Mouse (Mus musculus): ENCODE measurements around the gene Cry1. TPM values are rescaled to one million over a fixed set of nuclear protein-coding genes. Genes with fewer than 3 reads are reported as not detected.

Gene Cry1
- 20.4 and 22.1 TPM in 2 replicates for polyA plus RNA-seq (2014; fragmentation: Nextera tagmentation; extraction: Ambion mirVana)

DNA sequence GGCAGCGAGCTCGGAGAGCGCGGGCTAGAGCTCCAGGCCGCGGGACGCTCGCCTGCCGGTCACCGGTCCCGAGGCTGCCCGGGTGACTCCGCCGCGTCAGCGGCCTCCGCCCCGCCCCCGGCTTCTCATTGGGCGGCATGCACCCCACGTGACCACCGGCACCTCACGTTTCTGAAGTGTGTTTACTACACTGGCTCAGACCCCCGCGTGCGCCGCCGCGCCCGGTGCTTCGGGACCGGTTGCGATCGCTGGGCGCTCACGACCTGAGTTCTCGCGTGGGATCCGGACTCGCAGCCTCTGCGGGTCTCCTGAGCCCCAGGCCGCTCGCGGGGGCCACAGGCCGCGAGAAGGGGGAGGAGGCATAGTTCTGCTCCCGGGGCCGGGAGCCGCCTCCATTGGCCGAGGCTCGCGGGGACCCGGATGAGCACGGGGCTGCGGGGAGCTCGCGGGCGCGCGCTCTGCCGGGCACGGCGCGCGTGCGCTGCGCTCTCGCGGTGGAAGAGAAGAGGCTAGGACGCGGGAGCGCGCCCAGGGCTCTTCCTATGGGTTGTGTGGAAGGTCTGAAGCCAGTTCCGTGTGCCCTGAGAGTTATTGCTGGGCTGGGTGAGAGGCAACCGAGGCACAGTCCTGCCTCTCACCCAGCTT lies at the start of gene Cry1:
Gene Cry1, minus strand, starts transcription at position 101 of the 645 bp plus-strand sequence.
- WGBS: under 1% methylated on average over 75 of the region's 75 CpGs
- ATAC-seq (replicated peaks; ENCODE audit: low FRiP score): peak; percentile 96
- peak within 1 kb of the TSS; percentile 47; the same call in 1 of the 2 replicates for H3K27ac ChIP-seq (ENCODE audit: low read depth, low read length)
- H3K9ac ChIP-seq (ENCODE audit: low read depth, low read length): peak within 1 kb of the TSS; percentile 74
- no peaks in the 10 kb centered on the region for H3K36me3 ChIP-seq (ENCODE audit: control insufficient read depth, insufficient read depth, low read length)
- no peaks in the 10 kb centered on the region for H3K27me3 ChIP-seq (replicated peaks; ENCODE audit: control insufficient read depth, insufficient read depth, low read length)
- peak within 1 kb of the TSS; percentile 96 for H3K4me2 ChIP-seq
- DNase-seq (ENCODE audit: low spot score): peak; percentile 98
- H3K4me3 ChIP-seq (ENCODE audit: low read depth, low read length): peak within 1 kb of the TSS; percentile 74
- no peaks in the 10 kb centered on the region for H3K4me1 ChIP-seq (replicated peaks; ENCODE audit: control insufficient read depth, insufficient read depth, low read length)
- H3K9me3 ChIP-seq (ENCODE audit: control insufficient read depth, low read length): no peaks in the 10 kb centered on the region

- Histone ChIP-seq H3K9ac (ENCODE audit: low read depth, low read length) (no peak overlapping the region), H3K27ac (ENCODE audit: low read depth, low read length) (no peak overlapping the region), H3K4me3 (ENCODE audit: low read depth, low read length) (no peak overlapping the region), H3K4me2 (no peak overlapping the region), H3K36me3 (ENCODE audit: control insufficient read depth, insufficient read depth, low read length) (no peaks in the 10 kb centered on the region), H3K27me3 (replicated peaks; ENCODE audit: control insufficient read depth, insufficient read depth, low read length) (no peaks in the 10 kb centered on the region), H3K4me1 (replicated peaks; ENCODE audit: control insufficient read depth, insufficient read depth, low read length) (no peaks in the 10 kb centered on the region), H3K9me3 (ENCODE audit: control insufficient read depth, low read length) (no peaks in the 10 kb centered on the region)
- WGBS: 87% methylated on average over 6 of the region's 6 CpGs
- DNase-seq (ENCODE audit: low spot score): no peak
- no peak for ATAC-seq (replicated peaks; ENCODE audit: low FRiP score)
Observed at GRCm38 (mm10) chr10:85221771-85222050, 36.8 kb upstream of the Cry1 start.

DNA sequence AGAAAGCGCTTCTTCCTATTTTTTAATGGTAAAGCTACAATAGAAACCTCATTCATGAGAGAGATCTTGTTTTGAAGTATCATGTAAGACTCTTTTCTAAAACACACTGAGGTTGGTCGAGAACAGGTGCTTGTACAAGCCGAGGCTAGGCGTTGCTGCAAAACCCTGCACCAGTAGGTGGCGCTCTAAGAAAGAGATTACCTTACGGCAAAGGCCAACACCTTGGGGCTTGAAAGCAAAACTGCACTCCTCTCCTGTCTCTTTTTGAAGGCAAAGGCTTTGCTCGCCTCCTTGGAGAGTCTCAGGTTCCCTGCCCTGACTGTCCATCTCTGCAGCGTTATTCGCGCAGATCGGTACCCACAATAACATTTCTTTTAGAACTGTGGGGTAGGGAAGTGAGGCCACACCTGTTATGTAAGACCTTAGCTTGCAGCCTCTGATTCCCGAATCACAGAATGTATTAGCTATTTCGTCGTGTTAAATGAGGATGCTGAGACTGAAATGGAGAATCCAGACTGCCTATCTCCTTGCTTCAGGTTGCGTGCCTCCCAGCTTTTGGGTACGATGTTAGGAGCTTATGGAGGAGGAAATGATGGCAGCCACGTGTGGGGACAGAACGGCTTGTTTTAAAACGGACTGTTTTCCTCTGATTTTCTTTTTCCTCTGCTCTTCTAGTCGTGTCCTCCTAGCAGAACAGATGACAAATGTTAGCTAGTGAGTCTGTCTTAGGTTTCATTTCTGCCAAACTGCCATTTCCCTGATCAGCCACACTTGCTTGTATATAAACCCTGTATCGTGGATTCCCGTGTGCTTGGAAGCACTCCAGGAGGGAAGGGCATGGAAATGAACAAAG lies 36.3 kb upstream of the Cry1 start:
- 0 out of 2 replicates have a peak, but pooled peaks have one; percentile 36 for ATAC-seq (replicated peaks; ENCODE audit: low FRiP score)
- 33% methylated on average over 22 of the region's 22 CpGs for WGBS

DNA sequence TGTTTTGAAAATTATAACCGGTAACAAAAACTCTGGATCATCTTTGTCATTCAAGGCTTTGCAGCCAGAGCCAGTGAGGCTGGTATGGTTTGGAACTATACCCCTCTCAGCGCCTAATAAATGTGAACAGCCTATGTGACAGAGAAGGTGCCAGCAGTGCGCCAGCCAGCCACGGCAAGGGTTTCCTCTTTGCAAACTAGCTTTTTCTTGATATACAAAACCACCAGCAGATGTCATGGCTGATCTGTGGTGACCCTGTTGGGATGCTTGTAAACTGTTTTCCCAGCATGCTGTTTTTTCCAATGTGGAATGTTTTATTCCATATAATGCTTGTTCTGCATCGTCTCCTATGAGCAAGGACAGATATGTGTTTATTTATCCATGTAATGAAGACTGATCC lies 30.0 kb upstream of the Cry1 start:
- H3K4me3 ChIP-seq (ENCODE audit: low read depth, low read length): no peak overlapping the region
- no peaks in the 10 kb centered on the region for H3K4me1 ChIP-seq (replicated peaks; ENCODE audit: control insufficient read depth, insufficient read depth, low read length)
- H3K9ac ChIP-seq (ENCODE audit: low read depth, low read length): no peak overlapping the region
- no peak overlapping the region for H3K27ac ChIP-seq (ENCODE audit: low read depth, low read length)
- no peak overlapping the region for H3K4me2 ChIP-seq
- peaks cover 3% of the 10 kb centered on the region; the same call in 1 of the 2 replicates for H3K9me3 ChIP-seq (ENCODE audit: control insufficient read depth, low read length)
- H3K27me3 ChIP-seq (replicated peaks; ENCODE audit: control insufficient read depth, insufficient read depth, low read length): no peaks in the 10 kb centered on the region
- H3K36me3 ChIP-seq (ENCODE audit: control insufficient read depth, insufficient read depth, low read length): no peaks in the 10 kb centered on the region
- ATAC-seq (replicated peaks; ENCODE audit: low FRiP score) (no peak), DNase-seq (ENCODE audit: low spot score) (no peak)
- 70% methylated on average over 5 of the region's 5 CpGs for WGBS

More for the DNA sequence above, 36.3 kb upstream of the Cry1 start:
- Histone ChIP-seq H3K27me3 (replicated peaks; ENCODE audit: control insufficient read depth, insufficient read depth, low read length) (no peaks in the 10 kb centered on the region), H3K36me3 (ENCODE audit: control insufficient read depth, insufficient read depth, low read length) (no peaks in the 10 kb centered on the region), H3K27ac (ENCODE audit: low read depth, low read length) (no peak overlapping the region), H3K4me2 (no peak overlapping the region), H3K4me1 (replicated peaks; ENCODE audit: control insufficient read depth, insufficient read depth, low read length) (no peaks in the 10 kb centered on the region), H3K9ac (ENCODE audit: low read depth, low read length) (no peak overlapping the region), H3K9me3 (ENCODE audit: control insufficient read depth, low read length) (no peaks in the 10 kb centered on the region), H3K4me3 (ENCODE audit: low read depth, low read length) (no peak overlapping the region)
- peak; percentile 61 for DNase-seq (ENCODE audit: low spot score)

DNA sequence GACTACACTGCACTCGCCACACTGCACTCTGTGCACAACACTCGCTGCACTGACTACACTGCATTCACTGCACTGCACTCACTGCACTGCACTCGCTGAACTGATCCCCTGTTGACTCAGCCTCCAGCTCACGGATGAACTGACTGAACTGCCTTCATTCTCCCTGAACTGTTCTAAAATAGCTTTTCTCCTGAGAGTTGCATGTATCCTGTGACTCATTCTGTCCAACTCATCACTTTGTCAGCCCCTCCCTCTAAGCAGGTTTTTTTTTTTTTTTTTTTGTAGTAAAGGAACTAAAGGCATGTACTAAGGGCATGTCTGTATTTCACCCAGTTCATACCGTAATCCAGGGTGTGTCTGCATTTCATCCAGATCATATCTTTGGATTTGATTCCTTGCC lies 26.8 kb upstream of the Cry1 start:
- WGBS: 82% methylated on average over 5 of the region's 5 CpGs

DNA sequence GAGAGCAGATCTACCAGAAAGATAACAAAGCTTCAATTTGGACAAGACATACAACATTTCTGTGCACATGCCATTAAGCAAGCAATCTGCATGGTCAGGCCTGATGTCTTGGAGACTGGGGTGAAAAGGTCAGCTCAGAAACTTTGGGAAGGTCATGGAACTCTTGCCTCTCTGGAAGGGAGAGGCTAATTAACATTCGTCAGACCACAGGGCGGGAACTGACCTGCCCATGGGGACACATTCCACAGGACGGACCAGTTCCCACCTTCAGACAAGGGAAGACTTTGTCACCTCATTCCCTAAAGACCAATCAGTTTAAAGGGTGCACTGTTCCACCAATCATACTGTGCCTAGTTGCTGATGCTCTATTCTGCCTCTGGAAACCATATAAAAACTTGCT lies 25.3 kb upstream of the Cry1 start:
- Histone ChIP-seq H3K27ac (ENCODE audit: low read depth, low read length) (no peak overlapping the region), H3K4me3 (ENCODE audit: low read depth, low read length) (no peak overlapping the region), H3K9me3 (ENCODE audit: control insufficient read depth, low read length) (peaks cover 3% of the 10 kb centered on the region; the same call in 1 of the 2 replicates), H3K36me3 (ENCODE audit: control insufficient read depth, insufficient read depth, low read length) (no peaks in the 10 kb centered on the region), H3K9ac (ENCODE audit: low read depth, low read length) (no peak overlapping the region), H3K4me1 (replicated peaks; ENCODE audit: control insufficient read depth, insufficient read depth, low read length) (no peaks in the 10 kb centered on the region; the same call in 1 of the 2 replicates), H3K4me2 (no peak overlapping the region), H3K27me3 (replicated peaks; ENCODE audit: control insufficient read depth, insufficient read depth, low read length) (no peaks in the 10 kb centered on the region)
- no peak for ATAC-seq (replicated peaks; ENCODE audit: low FRiP score)
- 80% methylated on average over 3 of the region's 3 CpGs for WGBS
- DNase-seq (ENCODE audit: low spot score): no peak

More for the DNA sequence above, 26.8 kb upstream of the Cry1 start:
- Histone ChIP-seq H3K9me3 (ENCODE audit: control insufficient read depth, low read length) (peaks cover 3% of the 10 kb centered on the region; the same call in 1 of the 2 replicates), H3K36me3 (ENCODE audit: control insufficient read depth, insufficient read depth, low read length) (no peaks in the 10 kb centered on the region), H3K27ac (ENCODE audit: low read depth, low read length) (no peak overlapping the region), H3K27me3 (replicated peaks; ENCODE audit: control insufficient read depth, insufficient read depth, low read length) (no peaks in the 10 kb centered on the region), H3K4me3 (ENCODE audit: low read depth, low read length) (no peak overlapping the region), H3K4me2 (no peak overlapping the region), H3K4me1 (replicated peaks; ENCODE audit: control insufficient read depth, insufficient read depth, low read length) (no peaks in the 10 kb centered on the region), H3K9ac (ENCODE audit: low read depth, low read length) (no peak overlapping the region)
- no peak for ATAC-seq (replicated peaks; ENCODE audit: low FRiP score)
- DNase-seq (ENCODE audit: low spot score): no peak

DNA sequence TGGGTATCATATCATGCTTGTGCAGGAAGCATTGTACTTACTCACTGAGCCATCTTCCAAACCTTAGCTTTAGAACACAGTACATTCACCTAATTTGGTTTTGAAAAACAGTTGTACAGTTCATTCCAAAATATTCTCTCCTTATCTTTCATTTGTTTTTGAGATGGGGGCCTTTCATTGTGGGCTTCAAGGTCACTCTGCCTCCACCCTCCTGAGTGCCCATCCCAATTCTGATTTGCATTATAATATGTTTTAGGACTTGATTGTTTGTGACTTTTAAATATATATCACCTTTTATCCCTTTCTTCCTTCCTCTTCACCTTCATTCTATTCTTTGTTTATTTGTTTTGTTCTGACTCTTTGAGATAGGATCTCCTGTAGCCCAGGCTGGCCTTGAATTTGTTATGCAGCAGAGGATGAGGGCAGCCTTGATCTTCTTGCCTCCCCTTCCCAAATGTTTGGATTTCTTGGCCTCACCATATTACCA lies 24.3 kb upstream of the Cry1 start:
- ATAC-seq (replicated peaks; ENCODE audit: low FRiP score) (no peak), DNase-seq (ENCODE audit: low spot score) (no peak)
- Histone ChIP-seq H3K4me2 (no peak overlapping the region), H3K4me3 (ENCODE audit: low read depth, low read length) (no peak overlapping the region), H3K4me1 (replicated peaks; ENCODE audit: control insufficient read depth, insufficient read depth, low read length) (no peaks in the 10 kb centered on the region; the same call in 1 of the 2 replicates), H3K9ac (ENCODE audit: low read depth, low read length) (no peak overlapping the region), H3K9me3 (ENCODE audit: control insufficient read depth, low read length) (peaks cover 3% of the 10 kb centered on the region; the same call in 1 of the 2 replicates), H3K27ac (ENCODE audit: low read depth, low read length) (no peak overlapping the region), H3K36me3 (ENCODE audit: control insufficient read depth, insufficient read depth, low read length) (no peaks in the 10 kb centered on the region), H3K27me3 (replicated peaks; ENCODE audit: control insufficient read depth, insufficient read depth, low read length) (no peaks in the 10 kb centered on the region)

GRCm38 (mm10) chr10:85205316-85205715 lies 20.5 kb upstream of the Cry1 start:
- 54% methylated on average over 2 of the region's 2 CpGs for WGBS

More at GRCm38 (mm10) chr10:85205316-85205715, 20.5 kb upstream of the Cry1 start:
- H3K36me3 ChIP-seq (ENCODE audit: control insufficient read depth, insufficient read depth, low read length): no peaks in the 10 kb centered on the region
- H3K27ac ChIP-seq (ENCODE audit: low read depth, low read length): no peak overlapping the region
- H3K4me1 ChIP-seq (replicated peaks; ENCODE audit: control insufficient read depth, insufficient read depth, low read length): no peaks in the 10 kb centered on the region; the same call in 1 of the 2 replicates
- H3K9me3 ChIP-seq (ENCODE audit: control insufficient read depth, low read length): no peaks in the 10 kb centered on the region
- H3K9ac ChIP-seq (ENCODE audit: low read depth, low read length): no peak overlapping the region
- no peaks in the 10 kb centered on the region for H3K27me3 ChIP-seq (replicated peaks; ENCODE audit: control insufficient read depth, insufficient read depth, low read length)
- no peak for DNase-seq (ENCODE audit: low spot score)
- H3K4me2 ChIP-seq: no peak overlapping the region
- no peak for ATAC-seq (replicated peaks; ENCODE audit: low FRiP score)
- no peak overlapping the region for H3K4me3 ChIP-seq (ENCODE audit: low read depth, low read length)
